Mouse (Mus musculus) bone marrow, adult 2 months (tissue): Measurements from ENCODE around the gene Phf21b. TPM values are rescaled to one million over a fixed set of nuclear protein-coding genes. Genes with fewer than 3 reads are reported as not detected.

Experiments
- H3K27ac ChIP-seq: fragments of 200-500 bp; 2 replicates; pipeline ENCODE4 v1.5.1; 2012; ENCODE audit warnings: low read depth, mild to moderate bottlenecking, control low read depth, inconsistent platforms, low read length; ENCODE audit not compliant: control insufficient read depth, poor library complexity, insufficient read depth
- H3K4me1 ChIP-seq: fragments of 200-500 bp; 2 replicates; pipeline ENCODE4 v1.6.1; 2011; ENCODE audit warnings: low read length; ENCODE audit not compliant: control insufficient read depth, insufficient read depth
- H3K4me3 ChIP-seq: fragments of 200-500 bp; replicated peaks from 2 replicates; pipeline ENCODE3; 2011; ENCODE audit warnings: mild to moderate bottlenecking, low read depth, low read length, control low read depth; ENCODE audit not compliant: control insufficient read depth
- CTCF ChIP-seq: fragments of 200-500 bp; IDR thresholded peaks from 2 replicates; pipeline ENCODE4 v1.5.1; 2011; ENCODE audit warnings: low read length, control low read depth; ENCODE audit not compliant: control insufficient read depth, insufficient read depth
- POLR2A ChIP-seq: fragments of 200-500 bp; IDR thresholded peaks from 2 replicates; pipeline ENCODE4 v1.6.1; 2011; ENCODE audit warnings: low read depth, mild to moderate bottlenecking, control low read depth, low read length, borderline replicate concordance; ENCODE audit not compliant: control insufficient read depth
- WGBS: fragments of 180-500 bp; shearing (Covaris S2); methylation state at CpG from one replicate; pipeline ENCODE4 v1.1.7; 2018; 5-methylcytosine and 5-hydroxymethylcytosine counted together
- polyA plus RNA-seq: library from polyadenylated mRNA; stranded (reverse); fragments of >200 nt; gene quantifications from 2 replicates; pipeline ENCODE4 v1.2.4, GENCODE M21; 2011; ENCODE audit warnings: low replicate concordance; ENCODE audit not compliant: missing spikeins, insufficient read depth, insufficient read length

Phf21b gene
- polyA plus RNA-seq, 1 experiment: 9.5 TPM

- Histone ChIP-seq H3K27ac (no peak overlapping the region), H3K4me1 (no peaks in the 10 kb centered on the region), H3K4me3 (no peak overlapping the region)
- TF ChIP-seq POLR2A (no peak), CTCF (no peak)
- 70% methylated on average over 8 of the region's 8 CpGs for WGBS
These were observed 93.0 kb downstream of the Phf21b start for GRCm38 (mm10) chr15:84762712-84763422.

DNA sequence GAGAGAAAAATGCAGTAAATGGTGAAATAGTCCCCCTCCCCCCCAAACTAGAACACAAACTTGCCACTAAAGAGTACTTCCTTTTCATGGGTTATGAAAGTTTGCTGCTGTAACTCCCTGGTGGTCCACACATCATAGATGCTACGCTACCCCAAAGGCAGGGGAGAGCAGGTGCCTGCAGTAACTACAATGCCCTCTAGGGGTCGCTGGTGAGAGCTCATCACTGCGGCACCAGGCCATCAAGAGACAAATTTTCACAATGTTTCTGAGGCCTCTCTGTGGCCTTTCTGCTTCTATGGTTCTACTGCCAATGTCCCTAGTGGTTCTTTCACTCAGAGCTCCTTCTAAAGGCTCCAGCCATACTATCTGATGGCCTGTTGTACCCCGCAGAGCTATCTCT, 97.4 kb downstream of the Phf21b start:
- WGBS: 36% methylated on average over 4 of the region's 4 CpGs
- no peak for TF ChIP-seq POLR2A
- peak; percentile 77 for TF ChIP-seq CTCF

DNA sequence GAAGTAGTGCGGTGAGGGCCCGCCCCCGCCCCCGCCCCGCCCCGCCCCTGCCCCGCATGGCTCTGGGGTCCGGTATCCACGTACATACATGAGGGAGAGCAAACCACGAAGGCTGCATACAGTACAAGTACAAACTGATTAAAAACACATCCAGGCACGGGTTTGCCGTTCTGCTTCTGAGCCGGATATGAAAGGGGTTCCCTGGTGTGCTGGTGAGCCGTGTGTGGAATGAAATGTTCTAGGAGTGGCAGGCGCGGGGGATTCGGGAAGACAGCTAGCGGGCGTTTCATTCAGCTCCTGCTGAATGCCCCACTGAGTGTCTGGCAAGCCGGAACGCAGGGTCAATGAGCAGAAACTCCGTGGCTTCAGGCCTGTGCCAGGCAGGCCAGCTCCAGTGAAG, 99.4 kb downstream of the Phf21b start:
- Histone ChIP-seq H3K4me1 (no peaks in the 10 kb centered on the region), H3K27ac (no peak overlapping the region), H3K4me3 (no peak overlapping the region)
- 21% methylated on average over 22 of the region's 22 CpGs for WGBS
- no peak for TF ChIP-seq CTCF
- TF ChIP-seq POLR2A: no peak

More for the DNA sequence above, 97.4 kb downstream of the Phf21b start:
- H3K27ac ChIP-seq: no peak overlapping the region
- H3K4me1 ChIP-seq: no peaks in the 10 kb centered on the region
- no peak overlapping the region for H3K4me3 ChIP-seq

- H3K4me3 ChIP-seq: no peak overlapping the region
- 31% methylated on average over 3 of the region's 3 CpGs for WGBS
- H3K27ac ChIP-seq: no peak overlapping the region
- TF ChIP-seq POLR2A: no peak
- TF ChIP-seq CTCF: peak; percentile 85
- H3K4me1 ChIP-seq: no peaks in the 10 kb centered on the region
These were observed 100.9 kb downstream of the Phf21b start for GRCm38 (mm10) chr15:84754987-84755386.

- WGBS: 80% methylated on average over 4 of the region's 4 CpGs
- H3K4me1 ChIP-seq: no peaks in the 10 kb centered on the region
- TF ChIP-seq CTCF (no peak), POLR2A (no peak)
- H3K4me3 ChIP-seq: no peak overlapping the region
- no peak overlapping the region for H3K27ac ChIP-seq
These were observed 110.0 kb downstream of the Phf21b start for GRCm38 (mm10) chr15:84745831-84746230.

DNA sequence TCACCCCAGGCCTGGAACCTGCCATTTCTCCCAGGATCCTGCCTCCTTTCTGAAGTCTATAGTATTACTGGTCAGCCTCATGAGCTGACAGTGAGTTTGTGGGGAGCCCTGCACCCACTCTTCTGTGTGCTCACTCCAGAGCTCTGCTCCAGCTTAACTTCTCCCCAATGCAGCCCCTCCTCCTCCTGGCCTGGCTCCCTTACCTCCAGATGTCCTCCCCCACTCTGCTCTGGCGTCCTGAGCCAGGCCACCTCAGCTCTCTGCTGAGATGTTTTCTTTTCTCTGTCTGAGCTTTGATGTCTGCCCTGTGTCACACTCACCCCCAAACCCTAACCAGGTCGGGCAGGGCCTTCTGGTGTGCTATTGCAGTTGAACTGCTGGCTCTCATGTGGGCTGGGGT, 111.5 kb downstream of the Phf21b start:
- no peaks in the 10 kb centered on the region for H3K4me1 ChIP-seq
- H3K4me3 ChIP-seq: no peak overlapping the region
- no peak overlapping the region for H3K27ac ChIP-seq
- 36% methylated on average over 2 of the region's 2 CpGs for WGBS
- TF ChIP-seq CTCF: no peak
- TF ChIP-seq POLR2A: no peak

DNA sequence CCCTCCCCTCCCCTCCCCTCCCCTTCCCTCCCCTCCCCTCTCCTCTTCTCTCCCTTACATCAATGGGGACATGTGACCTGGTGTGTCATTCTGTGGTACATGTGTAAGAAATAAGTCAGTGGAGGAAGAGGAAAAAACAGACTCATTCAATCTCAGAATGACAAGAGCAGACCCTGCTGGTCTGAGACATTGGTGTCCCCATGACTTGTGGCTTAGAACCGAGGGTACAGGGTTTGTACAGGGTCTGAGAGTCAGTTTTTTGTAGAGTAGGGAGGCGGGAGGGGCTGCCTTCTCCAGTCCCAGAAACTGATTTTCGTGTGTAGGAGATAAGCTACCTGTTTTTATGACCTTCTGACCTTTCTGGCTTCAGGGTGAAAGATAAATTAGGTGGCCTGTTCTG, 112.5 kb downstream of the Phf21b start:
- no peak for TF ChIP-seq POLR2A
- TF ChIP-seq CTCF: no peak
- 33% methylated on average over 3 of the region's 3 CpGs for WGBS
- Histone ChIP-seq H3K4me1 (no peaks in the 10 kb centered on the region), H3K27ac (no peak overlapping the region), H3K4me3 (no peak overlapping the region)

DNA sequence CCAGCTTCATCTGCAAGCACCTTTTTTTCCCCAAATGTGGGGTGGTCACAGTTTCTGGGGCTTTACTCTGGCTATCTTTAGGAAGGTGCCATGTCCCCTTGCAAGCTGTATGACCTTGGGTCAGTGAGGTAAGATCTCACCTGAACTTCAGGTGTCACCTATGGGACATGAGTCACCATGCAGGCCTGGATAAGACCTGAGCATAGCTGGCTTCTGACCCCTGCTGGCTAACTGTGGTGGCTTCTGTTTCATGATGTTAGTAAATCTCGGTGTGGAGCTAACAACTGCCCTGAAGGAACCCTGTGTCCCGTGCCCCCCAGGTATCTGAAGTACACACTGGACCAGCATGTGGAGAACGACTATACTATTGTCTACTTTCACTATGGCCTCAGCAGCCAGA, 114.3 kb downstream of the Phf21b start:
- H3K4me1 ChIP-seq: no peaks in the 10 kb centered on the region
- TF ChIP-seq CTCF: no peak
- no peak for TF ChIP-seq POLR2A
- H3K27ac ChIP-seq: no peak overlapping the region
- 62% methylated on average over 3 of the region's 3 CpGs for WGBS
- no peak overlapping the region for H3K4me3 ChIP-seq

DNA sequence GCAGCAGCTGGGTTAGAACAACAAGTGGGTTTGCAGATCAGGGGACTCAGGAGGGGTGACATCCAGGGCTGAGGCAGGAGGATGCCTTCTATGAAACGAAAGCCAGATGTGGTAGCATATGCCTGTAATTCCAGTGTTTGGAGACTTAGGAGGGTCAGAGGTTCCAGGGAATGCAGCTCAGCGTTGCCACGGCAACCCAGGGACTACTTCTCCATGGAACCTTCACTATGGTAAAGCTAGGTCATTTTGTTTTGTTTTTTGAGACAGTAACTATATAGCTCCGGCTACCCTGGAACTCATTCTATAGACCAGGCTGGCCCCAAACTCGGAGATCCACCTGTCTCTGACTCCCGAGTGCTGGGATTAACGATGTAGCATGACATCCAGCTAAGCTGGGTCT, 117.6 kb downstream of the Phf21b start:
- TF ChIP-seq CTCF (no peak), POLR2A (no peak)
- Histone ChIP-seq H3K4me3 (no peak overlapping the region), H3K4me1 (no peaks in the 10 kb centered on the region), H3K27ac (no peak overlapping the region)
- WGBS: 84% methylated on average over 7 of the region's 7 CpGs
